Mouse (Mus musculus): ENCODE data around the gene Slc1a2. TPM values are rescaled to one million over a fixed set of nuclear protein-coding genes. Genes with fewer than 3 reads are reported as not detected.
A peak's percentile ranks its signal among the peaks of the same experiment; 100 is the strongest.

Slc1a2 gene
- polyA plus RNA-seq, 1 experiment from 2014 or later = 18.3 TPM

GRCm38 (mm10) chr2:102675275-102675674 is 16.8 kb downstream of the Slc1a2 start:
- no peak overlapping the region for H3K4me3 ChIP-seq (ENCODE audit: low read length)
- no peak overlapping the region for H3K9ac ChIP-seq (ENCODE audit: low read depth, low read length)
- ATAC-seq = no peak
- H3K36me3 ChIP-seq (ENCODE audit: control insufficient read depth, insufficient read depth, low read length) = no peaks in the 10 kb centered on the region
- H3K4me2 ChIP-seq (ENCODE audit: low read length) = no peak overlapping the region
- H3K4me1 ChIP-seq (ENCODE audit: control insufficient read depth, insufficient read depth, low read depth, low read length) = peaks cover 9% of the 10 kb centered on the region
- H3K27ac ChIP-seq (ENCODE audit: low read depth, low read length) = peak overlapping the region; percentile 18; the same call in 1 of the 2 replicates
- no peaks in the 10 kb centered on the region for H3K27me3 ChIP-seq (replicated peaks; ENCODE audit: control insufficient read depth, insufficient read depth, low read length)
- WGBS = 64% methylated on average over 6 of the region's 6 CpGs
- no peaks in the 10 kb centered on the region for H3K9me3 ChIP-seq (ENCODE audit: control insufficient read depth, low read length)

GRCm38 (mm10) chr2:102676716-102677312 is 18.4 kb downstream of the Slc1a2 start:
- Histone ChIP-seq H3K36me3 (ENCODE audit: control insufficient read depth, insufficient read depth, low read length) (no peaks in the 10 kb centered on the region), H3K9ac (ENCODE audit: low read depth, low read length) (no peak overlapping the region), H3K4me3 (ENCODE audit: low read length) (no peak overlapping the region), H3K27ac (ENCODE audit: low read depth, low read length) (no peak overlapping the region), H3K4me1 (ENCODE audit: control insufficient read depth, insufficient read depth, low read depth, low read length) (peaks cover 9% of the 10 kb centered on the region), H3K4me2 (ENCODE audit: low read length) (no peak overlapping the region), H3K9me3 (ENCODE audit: control insufficient read depth, low read length) (no peaks in the 10 kb centered on the region), H3K27me3 (replicated peaks; ENCODE audit: control insufficient read depth, insufficient read depth, low read length) (no peaks in the 10 kb centered on the region)
- 94% methylated on average over 9 of the region's 9 CpGs for WGBS
- ATAC-seq = no peak

- Histone ChIP-seq H3K9ac (ENCODE audit: low read depth, low read length) (no peak overlapping the region), H3K4me3 (ENCODE audit: low read length) (no peak overlapping the region), H3K27me3 (replicated peaks; ENCODE audit: control insufficient read depth, insufficient read depth, low read length) (no peaks in the 10 kb centered on the region), H3K4me2 (ENCODE audit: low read length) (no peak overlapping the region), H3K4me1 (ENCODE audit: control insufficient read depth, insufficient read depth, low read depth, low read length) (peaks cover 9% of the 10 kb centered on the region), H3K9me3 (ENCODE audit: control insufficient read depth, low read length) (no peaks in the 10 kb centered on the region), H3K36me3 (ENCODE audit: control insufficient read depth, insufficient read depth, low read length) (no peaks in the 10 kb centered on the region), H3K27ac (ENCODE audit: low read depth, low read length) (no peak overlapping the region)
- 82% methylated on average over 6 of the region's 6 CpGs for WGBS
- no peak for ATAC-seq
These were observed 18.9 kb downstream of the Slc1a2 start for GRCm38 (mm10) chr2:102677400-102677799.

DNA sequence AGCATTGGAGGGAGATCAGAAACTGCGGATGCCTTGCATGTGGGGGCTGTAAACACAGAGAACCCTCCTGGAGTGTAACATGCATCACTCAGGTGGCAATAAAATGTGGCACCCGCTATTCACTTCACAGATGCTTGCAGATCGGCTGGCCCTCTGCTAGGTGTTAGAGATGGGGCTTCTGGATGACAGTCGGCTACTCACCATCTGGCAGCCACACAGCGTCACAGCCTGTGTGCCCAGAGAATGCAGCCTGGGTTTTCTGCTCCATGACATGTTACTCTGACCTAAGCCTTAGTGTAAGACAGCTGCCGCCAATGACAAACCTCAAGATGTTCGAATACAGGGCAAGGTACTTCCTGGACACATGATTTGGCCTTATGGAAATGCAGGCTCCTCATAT is 22.9 kb downstream of the Slc1a2 start:
- Histone ChIP-seq H3K9ac (ENCODE audit: low read depth, low read length) (no peak overlapping the region), H3K27ac (ENCODE audit: low read depth, low read length) (no peak overlapping the region), H3K27me3 (replicated peaks; ENCODE audit: control insufficient read depth, insufficient read depth, low read length) (no peaks in the 10 kb centered on the region), H3K4me1 (ENCODE audit: control insufficient read depth, insufficient read depth, low read depth, low read length) (peaks cover 12% of the 10 kb centered on the region), H3K36me3 (ENCODE audit: control insufficient read depth, insufficient read depth, low read length) (no peaks in the 10 kb centered on the region), H3K9me3 (ENCODE audit: control insufficient read depth, low read length) (no peaks in the 10 kb centered on the region), H3K4me2 (ENCODE audit: low read length) (no peak overlapping the region), H3K4me3 (ENCODE audit: low read length) (no peak overlapping the region)
- WGBS = 70% methylated on average over 7 of the region's 7 CpGs
- ATAC-seq = no peak; the same call in 1 of the 2 replicates

GRCm38 (mm10) chr2:102682168-102682567 is 23.7 kb downstream of the Slc1a2 start:
- Histone ChIP-seq H3K4me3 (ENCODE audit: low read length) (no peak overlapping the region), H3K4me2 (ENCODE audit: low read length) (no peak overlapping the region), H3K27me3 (replicated peaks; ENCODE audit: control insufficient read depth, insufficient read depth, low read length) (no peaks in the 10 kb centered on the region), H3K4me1 (ENCODE audit: control insufficient read depth, insufficient read depth, low read depth, low read length) (peaks cover 12% of the 10 kb centered on the region), H3K9ac (ENCODE audit: low read depth, low read length) (no peak overlapping the region), H3K27ac (ENCODE audit: low read depth, low read length) (no peak overlapping the region), H3K9me3 (ENCODE audit: control insufficient read depth, low read length) (no peaks in the 10 kb centered on the region), H3K36me3 (ENCODE audit: control insufficient read depth, insufficient read depth, low read length) (no peaks in the 10 kb centered on the region)
- WGBS = 45% methylated on average over 5 of the region's 5 CpGs
- ATAC-seq = no peak

DNA sequence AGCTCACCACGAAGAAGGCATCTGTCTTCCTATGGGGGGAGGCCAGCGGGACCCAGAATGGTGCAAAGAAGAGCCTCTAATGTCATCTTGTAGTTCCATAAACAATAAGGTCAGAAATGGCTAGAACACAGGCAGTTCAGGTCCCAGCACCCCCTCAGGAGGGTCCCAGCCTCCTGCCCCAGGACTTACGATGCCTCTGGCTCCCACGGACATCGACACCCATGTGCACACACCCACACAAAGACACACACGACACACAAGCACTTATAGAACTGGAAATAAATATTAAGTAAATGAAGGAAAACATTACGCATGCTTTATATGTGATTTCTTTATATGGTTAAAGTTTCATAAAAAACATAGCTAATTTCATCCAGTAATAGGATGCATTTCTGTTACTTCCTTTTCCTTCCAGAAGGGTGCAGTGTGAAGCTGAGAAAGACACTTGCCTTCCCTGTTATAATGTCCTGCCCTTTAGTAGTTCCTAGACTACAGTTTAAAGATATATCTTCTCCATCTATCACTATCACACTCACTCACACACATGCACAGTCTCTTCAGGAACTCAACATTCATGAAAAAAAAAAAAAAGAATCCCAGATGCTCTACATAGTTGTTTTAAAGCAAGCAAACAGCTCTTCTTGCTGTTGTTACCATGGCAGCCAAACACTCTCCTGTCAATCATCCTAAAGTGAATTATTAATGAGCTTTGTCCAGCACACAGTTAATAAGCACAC is 27.1 kb downstream of the Slc1a2 start:
- peak overlapping the region; percentile 42 for H3K4me2 ChIP-seq (ENCODE audit: low read length)
- H3K4me3 ChIP-seq (ENCODE audit: low read length) = no peak overlapping the region

DNA sequence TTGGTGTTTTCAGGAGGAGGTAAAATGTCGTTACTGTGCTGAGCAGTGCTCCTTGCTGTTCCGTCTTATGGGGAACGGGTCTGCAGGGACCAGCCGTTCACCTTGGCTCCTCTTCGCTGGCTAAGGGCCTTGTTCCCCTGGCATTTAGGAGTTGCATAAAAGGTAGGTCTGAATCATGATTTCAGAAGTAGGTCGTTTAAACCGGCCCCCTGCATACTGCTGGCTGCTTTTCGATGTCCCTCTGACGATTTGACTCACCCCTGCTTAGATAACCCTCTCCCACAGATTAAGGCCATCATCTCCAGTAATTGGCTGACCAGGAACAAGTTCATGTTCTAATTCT is 27.6 kb downstream of the Slc1a2 start:
- Histone ChIP-seq H3K4me2 (ENCODE audit: low read length) (peak overlapping the region; percentile 42), H3K9me3 (ENCODE audit: control insufficient read depth, low read length) (no peaks in the 10 kb centered on the region), H3K27me3 (replicated peaks; ENCODE audit: control insufficient read depth, insufficient read depth, low read length) (no peaks in the 10 kb centered on the region), H3K4me1 (ENCODE audit: control insufficient read depth, insufficient read depth, low read depth, low read length) (peaks cover 12% of the 10 kb centered on the region), H3K36me3 (ENCODE audit: control insufficient read depth, insufficient read depth, low read length) (no peaks in the 10 kb centered on the region), H3K9ac (ENCODE audit: low read depth, low read length) (no peak overlapping the region), H3K27ac (ENCODE audit: low read depth, low read length) (peak overlapping the region; percentile 12; the same call in 1 of the 2 replicates), H3K4me3 (ENCODE audit: low read length) (no peak overlapping the region)
- ATAC-seq = peak; percentile 26
- WGBS = 39% methylated on average over 9 of the region's 9 CpGs

More for the DNA sequence above, 27.1 kb downstream of the Slc1a2 start:
- no peaks in the 10 kb centered on the region for H3K36me3 ChIP-seq (ENCODE audit: control insufficient read depth, insufficient read depth, low read length)
- peak; percentile 68 for ATAC-seq
- H3K27me3 ChIP-seq (replicated peaks; ENCODE audit: control insufficient read depth, insufficient read depth, low read length) = no peaks in the 10 kb centered on the region
- H3K9me3 ChIP-seq (ENCODE audit: control insufficient read depth, low read length) = no peaks in the 10 kb centered on the region
- no peak overlapping the region for H3K9ac ChIP-seq (ENCODE audit: low read depth, low read length)
- peak overlapping the region; percentile 12; the same call in 1 of the 2 replicates for H3K27ac ChIP-seq (ENCODE audit: low read depth, low read length)
- 80% methylated on average over 7 of the region's 7 CpGs for WGBS
- H3K4me1 ChIP-seq (ENCODE audit: control insufficient read depth, insufficient read depth, low read depth, low read length) = peaks cover 12% of the 10 kb centered on the region

DNA sequence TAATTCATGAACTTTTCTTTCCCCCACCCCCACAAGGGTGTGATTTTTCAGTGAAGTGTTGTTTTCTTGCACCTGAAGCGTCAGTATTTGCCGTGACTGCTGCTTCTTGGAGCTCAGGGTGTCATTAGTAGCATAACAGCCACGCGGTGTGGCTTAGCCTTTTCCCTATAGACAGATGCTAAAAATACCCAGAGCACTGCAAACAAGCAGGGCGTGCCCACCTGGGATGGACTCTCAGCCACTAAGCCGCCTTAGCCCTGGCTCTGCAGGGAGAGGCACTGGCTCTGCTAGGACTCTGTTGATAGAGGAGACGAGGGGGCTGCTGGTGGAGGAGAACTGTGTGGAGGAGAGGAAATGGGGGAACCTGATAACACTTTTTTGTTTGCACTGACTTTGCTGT is 35.1 kb downstream of the Slc1a2 start:
- Histone ChIP-seq H3K4me2 (ENCODE audit: low read length) (no peak overlapping the region), H3K27ac (ENCODE audit: low read depth, low read length) (no peak overlapping the region), H3K4me1 (ENCODE audit: control insufficient read depth, insufficient read depth, low read depth, low read length) (no peaks in the 10 kb centered on the region), H3K9ac (ENCODE audit: low read depth, low read length) (no peak overlapping the region), H3K36me3 (ENCODE audit: control insufficient read depth, insufficient read depth, low read length) (no peaks in the 10 kb centered on the region), H3K27me3 (replicated peaks; ENCODE audit: control insufficient read depth, insufficient read depth, low read length) (no peaks in the 10 kb centered on the region), H3K4me3 (ENCODE audit: low read length) (no peak overlapping the region), H3K9me3 (ENCODE audit: control insufficient read depth, low read length) (no peaks in the 10 kb centered on the region)
- WGBS = 70% methylated on average over 7 of the region's 7 CpGs
- no peak for ATAC-seq

DNA sequence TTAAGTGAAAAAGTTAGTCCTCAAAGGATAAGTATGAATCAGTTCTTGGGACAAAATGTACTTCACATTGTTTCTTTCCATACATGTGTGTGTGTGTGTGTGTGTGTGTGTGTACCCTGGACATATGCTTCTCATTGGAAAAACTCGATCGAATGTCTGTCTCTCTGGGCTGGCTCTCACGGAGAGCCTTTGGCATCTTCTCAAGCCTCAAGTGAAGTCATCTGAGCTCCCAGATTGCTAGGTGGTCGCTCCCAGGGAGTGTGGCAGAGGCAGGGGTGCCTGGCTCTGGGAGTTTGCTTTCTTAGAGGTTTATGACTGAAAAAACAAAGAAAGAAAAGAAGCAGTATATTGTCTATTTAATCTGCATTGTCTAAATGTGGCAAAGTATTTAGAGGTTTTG is 36.3 kb downstream of the Slc1a2 start:
- ATAC-seq = no peak
- Histone ChIP-seq H3K4me1 (ENCODE audit: control insufficient read depth, insufficient read depth, low read depth, low read length) (no peaks in the 10 kb centered on the region), H3K9me3 (ENCODE audit: control insufficient read depth, low read length) (no peaks in the 10 kb centered on the region), H3K27me3 (replicated peaks; ENCODE audit: control insufficient read depth, insufficient read depth, low read length) (no peaks in the 10 kb centered on the region), H3K4me3 (ENCODE audit: low read length) (no peak overlapping the region), H3K27ac (ENCODE audit: low read depth, low read length) (no peak overlapping the region), H3K36me3 (ENCODE audit: control insufficient read depth, insufficient read depth, low read length) (no peaks in the 10 kb centered on the region), H3K4me2 (ENCODE audit: low read length) (no peak overlapping the region), H3K9ac (ENCODE audit: low read depth, low read length) (no peak overlapping the region)
- WGBS = 80% methylated on average over 4 of the region's 4 CpGs
